Mouse (Mus musculus): ENCODE measurements around the gene Cyth4.

DNA sequence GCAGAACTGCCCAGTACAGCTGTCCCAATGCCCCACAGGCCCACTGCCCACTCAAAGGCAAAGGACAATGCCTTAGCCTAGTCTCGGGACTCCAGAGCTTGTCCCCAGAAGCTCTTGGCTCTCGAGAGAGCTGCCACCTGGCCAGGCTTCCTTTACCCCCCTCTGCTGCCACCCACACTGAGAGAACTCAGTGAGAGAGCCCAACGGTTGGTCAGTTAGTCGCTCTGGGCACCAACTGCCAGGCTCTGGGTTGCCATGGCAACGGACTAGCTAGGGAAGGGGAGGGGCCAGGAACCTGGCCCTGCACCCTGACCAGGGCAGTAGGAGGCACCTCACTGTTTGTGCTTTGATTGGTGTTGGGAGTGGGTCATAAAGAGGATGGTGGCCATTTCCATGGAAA is 73.5 kb downstream of the Cyth4 start:
- TF ChIP-seq CTCF (IDR thresholded peaks at IDR 0.05; ENCODE audit: extremely low read depth, insufficient read depth, low read length) = no peak
- TF ChIP-seq POLR2A (IDR thresholded peaks at IDR 0.05; ENCODE audit: extremely low read depth, insufficient read depth, low read length) = no peak

Data from cortical plate, adult 2 months (tissue).